Mouse (Mus musculus) neutrophil, adult 65 days (primary cell): ENCODE measurements around the gene Olfr57. TPM values are rescaled to one million over a fixed set of nuclear protein-coding genes. Genes with fewer than 3 reads are reported as not detected.

Experiments
- total RNA-seq: library from RNA; stranded (reverse); gene quantifications from 2 replicates; pipeline ENCODE4 v1.2.4, GENCODE M21; 2023

Gene Olfr57
- not detected in 2 replicates for total RNA-seq

GRCm38 (mm10) chr10:79028441-79028840 lies at the start of gene Olfr57:
TSS of gene Olfr57 (plus strand) at chr10:79028741.

GRCm38 (mm10) chr10:78980750-78981149 lies 47.8 kb upstream of the Olfr57 start, which contains the start of gene Olfr1352:
TSS of gene Olfr1352 (plus strand) at chr10:78981050.

GRCm38 (mm10) chr10:79012172-79012571 lies 16.4 kb upstream of the Olfr57 start, which contains the start of gene Olfr1351:
TSS of gene Olfr1351 (plus strand) at chr10:79012472.

Other genes with a start within 250 kb of the Olfr57 start
- not detected in 2 replicates for gene Slc1a6, start 248.2 kb upstream of the Olfr57 start, total RNA-seq
- not detected in 2 replicates for gene Olfr1356, start 176.6 kb upstream of the Olfr57 start, total RNA-seq
- gene Olfr1355, start 153.2 kb upstream of the Olfr57 start, total RNA-seq: not detected in 2 replicates
- not detected in 2 replicates for gene Olfr1354, start 115.6 kb upstream of the Olfr57 start, total RNA-seq
- gene Olfr8, start 78.1 kb upstream of the Olfr57 start, total RNA-seq: not detected in 2 replicates
- not detected in 2 replicates for gene Olfr1353, start 65.4 kb upstream of the Olfr57 start, total RNA-seq
- not detected in 2 replicates for gene Olfr1352, start 47.7 kb upstream of the Olfr57 start, total RNA-seq
- gene Olfr1351, start 16.3 kb upstream of the Olfr57 start, total RNA-seq: not detected in 2 replicates
- gene 2610008E11Rik, start 68.9 kb downstream of the Olfr57 start, total RNA-seq: 4.2 and 4.9 TPM in 2 replicates
- gene Vmn2r80, start 120.0 kb downstream of the Olfr57 start, total RNA-seq: not detected in 2 replicates
- gene Vmn2r81, start 219.0 kb downstream of the Olfr57 start, total RNA-seq: not detected in 2 replicates